Mouse (Mus musculus) mouse embryonic stem cell (cell line): Measurements from ENCODE around the gene Slc6a17.

ENCODE experiments used
- in situ Hi-C, 2 experiments: fragments of 300-500 bp; cut with MboI; formaldehyde crosslinking; loops; 1 replicate in 1 of 2; 3 replicates in 1 of 2; pipeline ENCODE4 v1.14.3; 2019 to 2020; ENCODE audit warnings: low sequenced_read_pairs in 2 of 2, low pct_unique_long_range_greater_than_20kb in 1 of 2, mixed read lengths in 1 of 2; ENCODE audit not compliant: unreplicated experiment in 1 of 2

Gene Slc6a17

GRCm38 (mm10) chr3:107517631-107518108 lies at the start of gene Slc6a17:
Gene Slc6a17, minus strand, starts transcription at chr3:107518018.
- in situ Hi-C loops, result no loop called here

- in situ Hi-C loops, result no loop called here
These were observed 47.5 kb upstream of the Slc6a17 start for GRCm38 (mm10) chr3:107565331-107565730.

GRCm38 (mm10) chr3:107563880-107564279 lies 46.1 kb upstream of the Slc6a17 start:
- in situ Hi-C loops, result no loop called here

GRCm38 (mm10) chr3:107562591-107562990 lies 44.8 kb upstream of the Slc6a17 start:
- in situ Hi-C loops, result no loop called here

GRCm38 (mm10) chr3:107562104-107562503 lies 44.3 kb upstream of the Slc6a17 start:
- in situ Hi-C loops, result no loop called here

GRCm38 (mm10) chr3:107559183-107559582 lies 41.4 kb upstream of the Slc6a17 start:
- in situ Hi-C loops, result no loop called here

- in situ Hi-C loops, result no loop called here
These were observed 40.9 kb upstream of the Slc6a17 start for GRCm38 (mm10) chr3:107558740-107559139.

- in situ Hi-C loops, result no loop called here
These were observed 37.0 kb upstream of the Slc6a17 start, which contains the start of gene Ubl4b for GRCm38 (mm10) chr3:107554842-107555241. Gene Ubl4b, minus strand, starts transcription at chr3:107555073.

- in situ Hi-C loops, result no loop called here
These were observed 32.7 kb upstream of the Slc6a17 start for GRCm38 (mm10) chr3:107550409-107551049.

GRCm38 (mm10) chr3:107546956-107547355 lies 29.1 kb upstream of the Slc6a17 start:
- in situ Hi-C loops, result no loop called here

- in situ Hi-C loops, result no loop called here
These were observed 28.0 kb upstream of the Slc6a17 start for GRCm38 (mm10) chr3:107545716-107546412.

- in situ Hi-C loops, result no loop called here
These were observed 27.5 kb upstream of the Slc6a17 start for GRCm38 (mm10) chr3:107545278-107545677.

- in situ Hi-C loops, result no loop called here
These were observed 25.6 kb upstream of the Slc6a17 start for GRCm38 (mm10) chr3:107543158-107544080.

GRCm38 (mm10) chr3:107542584-107542983 lies 24.8 kb upstream of the Slc6a17 start:
- in situ Hi-C loops, result no loop called here

GRCm38 (mm10) chr3:107537504-107537889 lies 19.7 kb upstream of the Slc6a17 start:
- in situ Hi-C loops, result no loop called here

GRCm38 (mm10) chr3:107536810-107537503 lies 19.1 kb upstream of the Slc6a17 start:
- in situ Hi-C loops, result no loop called here

- in situ Hi-C loops, result no loop called here
These were observed 17.1 kb upstream of the Slc6a17 start for GRCm38 (mm10) chr3:107534951-107535350.

GRCm38 (mm10) chr3:107533532-107533931 lies 15.7 kb upstream of the Slc6a17 start:
- in situ Hi-C loops, result no loop called here
